Mouse (Mus musculus): ENCODE data around the gene Tymp. TPM values are rescaled to one million over a fixed set of nuclear protein-coding genes. Genes with fewer than 3 reads are reported as not detected.

The Tymp gene
- total RNA-seq, 1 experiment = 0.94 TPM

DNA sequence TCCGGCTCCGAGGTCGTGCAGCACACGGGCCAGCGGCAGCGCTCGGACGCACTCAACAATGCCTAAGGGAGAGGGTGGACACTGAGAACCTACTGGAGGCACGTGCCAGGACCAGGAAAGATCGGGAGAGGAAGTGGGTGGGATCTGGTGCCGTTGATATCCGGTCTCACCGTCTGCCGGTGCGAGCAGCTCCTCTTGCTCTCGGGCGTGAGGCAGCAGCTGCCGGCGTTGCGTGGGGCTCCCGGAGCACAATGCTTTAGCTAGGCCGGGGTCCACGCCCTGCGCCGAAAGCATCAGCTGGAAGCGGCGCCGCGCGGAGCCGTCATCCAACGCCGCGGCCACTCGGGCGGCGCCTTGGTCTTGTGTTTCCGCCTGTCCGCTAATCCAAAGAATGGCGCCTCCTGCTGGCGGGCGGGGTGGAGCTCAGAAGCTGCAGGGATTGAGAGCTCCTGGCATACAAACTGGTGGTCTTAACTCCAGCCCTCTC is 3.0 kb downstream of the Tymp start, which contains the start of gene Sco2:
Gene Sco2 (minus strand): TSS at position 85 of the 487 bp plus-strand sequence.
- H3K27ac ChIP-seq (ENCODE audit: insufficient read depth, low read depth, low read length, poor library complexity, severe bottlenecking) = peak within 1 kb of the TSS; percentile 83
- H3K4me3 ChIP-seq (ENCODE audit: insufficient read depth in 1 of 2, low read depth in 1 of 2, low read length in 2 of 2, poor library complexity in 1 of 2, severe bottlenecking in 1 of 2) = peak within 1 kb of the TSS; percentile 71 to 77
- in situ Hi-C loops (cut with MboI; ENCODE audit: low sequenced_read_pairs in 2 of 2, unreplicated experiment in 2 of 2) = no loop called here
- peaks cover 2 to 25% of the 10 kb centered on the region in 2 experiments; a peak in 3 of 4 replicates for H3K4me1 ChIP-seq (ENCODE audit: control insufficient read depth in 2 of 2, insufficient read depth in 2 of 2, low read length in 2 of 2, poor library complexity in 1 of 2)
- TF ChIP-seq CHD2 (IDR thresholded peaks at IDR 0.05; ENCODE audit: low read depth, low read length) (no peak), ZC3H11A (IDR thresholded peaks at IDR 0.05; ENCODE audit: borderline replicate concordance, low read depth, low read length) (no peak), MAFK (IDR thresholded peaks at IDR 0.05; ENCODE audit: insufficient read depth, low read depth, low read length) (no peak)
- peaks cover 40% of the 10 kb centered on the region for H3K36me3 ChIP-seq (ENCODE audit: control insufficient read depth, insufficient read depth, low read length, poor library complexity, severe bottlenecking)
- H3K9ac ChIP-seq (ENCODE audit: insufficient read depth, low read depth, low read length, poor library complexity, severe bottlenecking) = peak within 1 kb of the TSS; percentile 86
- no peaks in the 10 kb centered on the region for H3K9me3 ChIP-seq (ENCODE audit: control insufficient read depth, insufficient read depth, low read depth, low read length)
- peak; percentile 87 for DNase-seq (ENCODE audit: low read depth, low spot score)

DNA sequence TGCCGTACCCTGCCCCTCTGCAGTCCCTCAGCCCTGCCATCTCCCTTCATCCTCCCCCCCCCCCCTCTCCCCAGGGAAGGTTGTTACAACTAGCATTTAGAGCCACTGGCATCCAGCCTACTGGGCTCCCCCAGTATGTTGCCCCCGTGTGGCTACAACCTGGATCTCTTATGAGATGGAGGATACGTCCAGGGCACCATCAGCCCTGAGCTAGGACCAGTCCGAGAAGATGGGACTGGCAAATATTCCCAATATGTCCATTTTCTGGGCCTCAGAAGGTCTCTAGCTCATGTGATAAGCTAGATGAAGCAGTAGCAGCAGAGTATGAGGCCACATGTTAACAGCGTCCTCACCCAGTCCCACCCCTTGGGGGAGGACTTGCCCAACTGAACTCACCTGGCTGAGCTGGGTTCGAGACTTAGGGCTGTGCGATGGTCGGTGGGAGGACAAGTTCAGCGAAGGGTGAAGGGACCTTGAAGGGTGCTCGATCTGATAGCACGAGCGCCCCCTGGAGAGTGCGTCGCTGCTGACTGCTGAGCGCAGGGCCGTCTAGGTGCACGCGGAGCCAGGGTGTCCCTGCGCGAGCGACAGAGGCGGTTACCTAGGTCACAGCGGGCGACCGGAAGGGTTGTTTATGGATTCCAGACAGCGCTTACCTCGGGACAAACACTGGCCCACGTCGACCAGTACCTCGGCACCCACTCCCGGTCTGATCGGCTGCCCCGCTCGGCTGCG is 3.6 kb downstream of the Tymp start:
- H3K36me3 ChIP-seq (ENCODE audit: control insufficient read depth, insufficient read depth, low read length, poor library complexity, severe bottlenecking) = peaks cover 45% of the 10 kb centered on the region
- TF ChIP-seq ZC3H11A (IDR thresholded peaks at IDR 0.05; ENCODE audit: borderline replicate concordance, low read depth, low read length) = no peak
- TF ChIP-seq HCFC1 (IDR thresholded peaks at IDR 0.05; ENCODE audit: borderline replicate concordance, insufficient read depth, low read length) = peak; percentile 33; the same call in 1 of the 2 replicates

DNA sequence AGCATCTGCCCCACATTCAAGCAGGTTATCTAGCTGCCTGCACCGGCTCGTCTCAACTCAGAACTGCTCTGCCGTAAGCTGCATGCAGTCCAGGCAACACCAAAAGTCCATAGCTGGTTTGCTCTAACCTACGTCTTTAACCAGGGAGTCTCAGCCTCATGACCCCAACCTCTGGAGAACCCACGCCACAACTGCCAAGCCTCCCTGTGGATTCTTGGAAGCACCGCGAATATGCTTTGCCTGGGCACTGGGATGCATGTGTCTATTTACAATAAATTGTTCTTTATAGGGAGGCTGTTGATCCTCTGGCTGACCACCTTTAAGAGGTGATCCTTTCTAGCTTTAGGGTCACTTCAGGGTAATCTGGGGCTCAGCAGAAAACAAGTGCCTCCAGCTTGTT is 4.3 kb downstream of the Tymp start:
- Histone ChIP-seq H3K4me3 (ENCODE audit: insufficient read depth in 1 of 2, low read depth in 1 of 2, low read length in 2 of 2, poor library complexity in 1 of 2, severe bottlenecking in 1 of 2) (peak overlapping the region; percentile 71 to 77; a peak in 3 of 4 replicates), H3K27ac (ENCODE audit: insufficient read depth, low read depth, low read length, poor library complexity, severe bottlenecking) (peak overlapping the region; percentile 83; the same call in 1 of the 2 replicates), H3K4me1 (ENCODE audit: control insufficient read depth in 2 of 2, insufficient read depth in 2 of 2, low read length in 2 of 2, poor library complexity in 1 of 2) (peaks cover 2 to 20% of the 10 kb centered on the region in 2 experiments; a peak in 3 of 4 replicates), H3K36me3 (ENCODE audit: control insufficient read depth, insufficient read depth, low read length, poor library complexity, severe bottlenecking) (peaks cover 52% of the 10 kb centered on the region), H3K9me3 (ENCODE audit: control insufficient read depth, insufficient read depth, low read depth, low read length) (no peaks in the 10 kb centered on the region), H3K9ac (ENCODE audit: insufficient read depth, low read depth, low read length, poor library complexity, severe bottlenecking) (peak overlapping the region; percentile 86; the same call in 1 of the 2 replicates)
- no peak for TF ChIP-seq MAFK (IDR thresholded peaks at IDR 0.05; ENCODE audit: insufficient read depth, low read depth, low read length)
- no peak for TF ChIP-seq CHD2 (IDR thresholded peaks at IDR 0.05; ENCODE audit: low read depth, low read length)
- TF ChIP-seq ZC3H11A (IDR thresholded peaks at IDR 0.05; ENCODE audit: borderline replicate concordance, low read depth, low read length) = no peak
- no peak for TF ChIP-seq HCFC1 (IDR thresholded peaks at IDR 0.05; ENCODE audit: borderline replicate concordance, insufficient read depth, low read length)
- TF ChIP-seq ZNF384 (IDR thresholded peaks at IDR 0.05; ENCODE audit: low read depth, low read length) = no peak
- no peak for DNase-seq (ENCODE audit: low read depth, low spot score)
- in situ Hi-C loops (cut with MboI; ENCODE audit: low sequenced_read_pairs in 2 of 2, unreplicated experiment in 2 of 2) = no loop called here

More for the DNA sequence above, 3.6 kb downstream of the Tymp start:
- peak overlapping the region; percentile 83 for H3K27ac ChIP-seq (ENCODE audit: insufficient read depth, low read depth, low read length, poor library complexity, severe bottlenecking)
- peak; percentile 78 for DNase-seq (ENCODE audit: low read depth, low spot score)
- in situ Hi-C loops (cut with MboI; ENCODE audit: low sequenced_read_pairs in 2 of 2, unreplicated experiment in 2 of 2) = no loop called here
- H3K9ac ChIP-seq (ENCODE audit: insufficient read depth, low read depth, low read length, poor library complexity, severe bottlenecking) = peak overlapping the region; percentile 86
- peak overlapping the region; percentile 71 to 77 for H3K4me3 ChIP-seq (ENCODE audit: insufficient read depth in 1 of 2, low read depth in 1 of 2, low read length in 2 of 2, poor library complexity in 1 of 2, severe bottlenecking in 1 of 2)
- H3K9me3 ChIP-seq (ENCODE audit: control insufficient read depth, insufficient read depth, low read depth, low read length) = no peaks in the 10 kb centered on the region
- H3K4me1 ChIP-seq (ENCODE audit: control insufficient read depth in 2 of 2, insufficient read depth in 2 of 2, low read length in 2 of 2, poor library complexity in 1 of 2) = peaks cover 2 to 24% of the 10 kb centered on the region in 2 experiments; a peak in 3 of 4 replicates

DNA sequence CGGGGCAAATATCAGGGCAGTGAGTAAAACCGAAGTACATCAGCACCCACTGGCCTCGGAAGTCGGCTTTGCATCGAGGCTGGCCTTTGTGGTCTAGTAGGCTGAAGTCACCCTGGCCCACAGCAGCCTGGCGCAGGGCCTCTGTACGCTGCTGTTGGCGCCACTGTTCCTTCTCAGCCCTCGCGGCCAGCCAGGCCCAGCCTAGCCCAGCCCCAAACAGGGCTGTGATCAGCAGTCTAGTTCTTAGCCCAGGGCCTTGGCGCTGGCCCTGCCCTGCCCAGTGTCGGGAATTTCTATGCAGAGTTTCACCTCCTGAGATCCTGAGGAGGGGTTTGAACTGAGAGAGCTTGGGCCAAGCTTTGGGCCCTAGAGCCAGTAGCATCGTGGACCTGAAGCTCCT is 4.8 kb downstream of the Tymp start:
- Histone ChIP-seq H3K27ac (ENCODE audit: insufficient read depth, low read depth, low read length, poor library complexity, severe bottlenecking) (no peak overlapping the region), H3K4me3 (ENCODE audit: insufficient read depth in 1 of 2, low read depth in 1 of 2, low read length in 2 of 2, poor library complexity in 1 of 2, severe bottlenecking in 1 of 2) (peak overlapping the region in 1 of 2 experiments; percentile 71; a peak in 2 of 4 replicates), H3K9me3 (ENCODE audit: control insufficient read depth, insufficient read depth, low read depth, low read length) (no peaks in the 10 kb centered on the region), H3K36me3 (ENCODE audit: control insufficient read depth, insufficient read depth, low read length, poor library complexity, severe bottlenecking) (peaks cover 55% of the 10 kb centered on the region), H3K4me1 (ENCODE audit: control insufficient read depth in 2 of 2, insufficient read depth in 2 of 2, low read length in 2 of 2, poor library complexity in 1 of 2) (peaks cover 2 to 16% of the 10 kb centered on the region in 2 experiments; a peak in 3 of 4 replicates), H3K9ac (ENCODE audit: insufficient read depth, low read depth, low read length, poor library complexity, severe bottlenecking) (peak overlapping the region; percentile 86; the same call in 1 of the 2 replicates)
- in situ Hi-C loops (cut with MboI; ENCODE audit: low sequenced_read_pairs in 2 of 2, unreplicated experiment in 2 of 2) = no loop called here
- TF ChIP-seq HCFC1 (IDR thresholded peaks at IDR 0.05; ENCODE audit: borderline replicate concordance, insufficient read depth, low read length) = no peak
- no peak for TF ChIP-seq CHD2 (IDR thresholded peaks at IDR 0.05; ENCODE audit: low read depth, low read length)
- TF ChIP-seq ZC3H11A (IDR thresholded peaks at IDR 0.05; ENCODE audit: borderline replicate concordance, low read depth, low read length) = no peak
- TF ChIP-seq MAFK (IDR thresholded peaks at IDR 0.05; ENCODE audit: insufficient read depth, low read depth, low read length) = no peak
- TF ChIP-seq ZNF384 (IDR thresholded peaks at IDR 0.05; ENCODE audit: low read depth, low read length) = no peak
- DNase-seq (ENCODE audit: low read depth, low spot score) = no peak
